Mouse (Mus musculus): Measurements from ENCODE around the gene Alox5ap. TPM values are rescaled to one million over a fixed set of nuclear protein-coding genes. Genes with fewer than 3 reads are reported as not detected.

Gene Alox5ap
- total RNA-seq, 2 experiments from 2014 or later = 7.5 to 8.4 TPM

DNA sequence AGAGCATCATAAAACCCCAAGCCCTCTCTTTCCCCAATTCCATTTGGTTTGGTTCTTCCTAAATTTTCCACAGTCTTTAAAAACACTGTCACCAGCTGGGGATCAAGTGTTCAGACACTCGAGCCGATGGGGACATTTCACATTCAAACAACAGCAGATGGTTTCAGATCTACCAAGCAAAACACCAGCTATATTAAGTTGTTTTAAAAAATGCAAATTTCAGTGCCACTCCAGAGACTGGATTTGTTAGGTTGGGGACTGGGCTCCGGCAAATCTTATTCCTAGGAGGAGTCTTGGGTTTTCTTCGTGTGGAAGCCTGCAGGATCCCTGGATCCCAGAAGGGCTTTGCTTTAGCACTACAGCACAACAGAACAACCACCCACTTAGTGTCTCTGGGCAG lies 28.5 kb downstream of the Alox5ap start:
- DNase-seq (ENCODE audit: extremely low spot score in 1 of 2, low spot score in 2 of 2) = peak in 1 of 2 experiments; percentile 41
- intact Hi-C loops (cut with DNase I) = no loop called here

DNA sequence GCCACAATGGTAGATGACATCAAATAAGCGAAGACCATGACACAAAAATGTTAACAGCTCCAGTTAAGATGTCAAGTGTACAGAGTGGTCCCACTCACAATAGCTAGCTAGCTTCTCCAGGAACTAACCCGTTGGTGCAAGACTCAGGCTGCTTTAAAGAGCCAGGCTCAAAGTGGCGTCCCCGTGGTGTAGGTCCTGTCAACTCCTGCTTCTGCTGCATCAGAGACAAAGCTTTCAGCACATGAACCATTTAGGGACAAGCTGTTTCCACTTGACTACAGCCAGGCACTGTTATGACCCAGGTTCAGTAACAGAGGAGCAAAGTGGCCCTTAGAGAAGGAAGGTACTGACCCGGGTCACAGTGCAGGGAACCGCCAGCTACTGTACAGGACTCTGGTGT lies 32.2 kb downstream of the Alox5ap start:
- intact Hi-C loops (cut with DNase I) = no loop called here
- DNase-seq (ENCODE audit: extremely low spot score in 1 of 2, low spot score in 2 of 2) = no peak

DNA sequence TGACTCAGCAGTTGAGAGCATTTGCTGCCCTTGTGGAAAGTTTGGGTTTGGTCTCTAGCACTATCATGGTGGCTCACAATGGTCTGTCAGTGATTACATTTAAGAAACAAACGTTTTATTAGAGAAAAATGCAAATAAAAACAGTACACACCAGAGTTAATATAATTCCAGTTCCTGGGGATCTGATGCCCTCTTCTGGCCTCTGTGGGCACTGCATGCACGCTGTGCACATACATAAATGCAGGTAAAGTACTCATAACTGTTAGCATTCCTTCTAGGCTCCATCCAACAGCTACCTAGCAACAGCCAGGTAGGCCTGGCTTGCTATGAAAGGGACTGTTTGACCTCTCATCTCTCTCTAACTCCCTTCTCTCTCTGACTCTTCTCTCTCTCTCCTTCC lies 32.9 kb downstream of the Alox5ap start:
- intact Hi-C loops (cut with DNase I) = no loop called here

DNA sequence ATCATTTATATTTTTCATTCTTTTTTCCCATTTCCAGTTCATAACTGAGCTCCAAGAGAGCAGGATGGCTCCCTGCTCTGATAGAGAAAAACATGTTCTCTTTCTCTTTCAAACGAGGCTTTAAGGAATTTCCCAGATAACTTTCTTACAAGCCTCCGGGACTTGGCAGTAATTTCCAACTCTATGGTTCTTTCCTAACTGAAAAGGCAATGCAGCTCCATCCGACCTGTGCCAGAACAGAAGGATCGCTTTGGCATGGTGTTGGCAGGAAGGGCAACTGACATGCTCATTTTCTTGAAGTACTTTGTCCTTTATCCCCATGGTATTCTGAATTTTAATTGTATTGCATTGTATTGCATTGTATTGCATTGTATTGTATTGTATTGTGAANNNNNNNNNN lies 33.7 kb downstream of the Alox5ap start:
- no peak for DNase-seq (ENCODE audit: extremely low spot score in 1 of 2, low spot score in 2 of 2)
- intact Hi-C loops (cut with DNase I) = no loop called here

More for the DNA sequence above, 32.9 kb downstream of the Alox5ap start:
- DNase-seq (ENCODE audit: extremely low spot score in 1 of 2, low spot score in 2 of 2) = no peak

DNA sequence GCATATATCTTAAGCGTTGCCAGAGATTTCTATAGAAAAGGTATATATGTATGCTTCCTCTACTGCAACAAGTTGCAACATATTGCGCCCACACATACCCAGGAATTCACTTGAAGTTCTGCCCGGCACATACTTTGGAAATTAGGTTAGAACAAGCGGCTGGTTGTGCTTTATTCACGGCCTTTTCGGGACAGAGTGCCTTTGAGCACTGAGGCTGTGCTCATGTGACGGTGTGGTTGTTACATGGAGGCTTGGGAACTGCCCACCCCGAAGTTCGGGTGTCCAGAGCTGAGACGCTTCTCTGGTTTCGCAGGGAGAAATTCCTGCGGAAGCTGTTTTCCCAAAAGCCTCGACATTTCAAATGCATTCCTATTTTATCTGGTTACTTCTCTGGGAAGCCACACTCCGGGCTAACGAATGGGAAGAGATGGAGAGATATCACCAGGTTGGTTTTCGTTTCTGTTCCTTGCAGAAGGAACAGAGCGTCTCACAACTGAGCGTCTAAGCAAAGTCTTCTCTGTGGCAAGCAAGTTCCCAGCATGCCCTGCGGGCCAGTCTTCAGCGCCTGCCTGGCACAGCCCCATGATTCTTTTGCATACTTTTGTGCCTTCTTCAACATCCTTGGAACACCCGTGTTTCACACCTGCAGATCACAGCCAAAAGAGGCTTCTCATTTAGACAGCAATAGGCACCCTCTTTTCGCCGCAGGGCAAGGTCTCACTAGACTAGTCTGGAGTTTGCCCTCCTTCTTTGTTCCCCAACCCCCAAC lies 48.5 kb downstream of the Alox5ap start:
- peak in 1 of 2 experiments; percentile 51 for DNase-seq (ENCODE audit: extremely low spot score in 1 of 2, low spot score in 2 of 2)
- intact Hi-C loops (cut with DNase I) = no loop called here

DNA sequence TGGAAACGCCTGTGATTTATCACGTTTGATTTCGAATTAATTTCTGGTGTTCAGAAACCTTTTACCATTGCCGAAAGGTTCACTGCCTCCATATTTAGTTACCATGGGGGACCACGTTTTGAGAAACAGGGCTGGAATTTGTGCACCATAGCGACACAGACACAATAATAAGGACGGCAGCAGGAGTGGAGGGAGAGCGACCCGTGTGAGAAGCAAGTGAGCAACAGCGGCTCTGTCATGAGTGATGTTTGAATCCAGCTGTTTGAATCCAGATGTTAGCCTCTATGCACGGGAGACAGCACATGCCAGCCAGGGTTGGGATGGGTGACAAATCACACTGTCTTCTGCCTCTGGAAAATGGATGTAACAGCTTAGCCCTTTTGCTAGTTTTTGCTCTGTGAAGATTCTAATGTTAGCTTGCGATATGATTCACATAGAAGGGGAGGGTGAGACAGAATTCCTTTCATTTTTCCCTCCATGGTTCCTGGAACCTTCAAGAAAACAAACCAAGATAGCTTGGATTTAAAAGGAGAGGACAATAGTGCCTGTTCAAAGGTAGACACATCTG lies 50.0 kb downstream of the Alox5ap start:
- DNase-seq (ENCODE audit: extremely low spot score in 1 of 2, low spot score in 2 of 2) = peak in 1 of 2 experiments; percentile 17
- intact Hi-C loops (cut with DNase I) = no loop called here

DNA sequence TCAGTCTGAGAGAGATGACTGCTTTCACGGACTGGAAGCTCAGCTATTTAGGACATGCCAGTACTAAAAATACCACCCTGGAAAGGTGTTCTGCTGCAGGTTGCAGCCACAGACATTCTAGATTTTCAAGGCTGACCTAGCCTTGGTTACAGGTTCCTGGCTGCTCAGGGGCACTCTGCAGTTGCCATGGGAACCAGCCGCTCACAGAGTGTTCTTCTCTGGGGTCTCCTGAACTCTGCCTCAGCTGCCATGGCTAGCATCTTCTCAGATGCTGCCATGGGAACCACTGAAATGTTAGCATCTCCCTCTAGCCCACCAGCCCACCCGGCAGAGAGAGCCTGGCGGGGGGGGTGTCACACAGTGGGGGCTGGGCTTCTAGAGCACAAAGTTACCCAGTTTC lies 52.4 kb downstream of the Alox5ap start:
- intact Hi-C loops (cut with DNase I) = no loop called here
- no peak for DNase-seq (ENCODE audit: extremely low spot score in 1 of 2, low spot score in 2 of 2)

DNA sequence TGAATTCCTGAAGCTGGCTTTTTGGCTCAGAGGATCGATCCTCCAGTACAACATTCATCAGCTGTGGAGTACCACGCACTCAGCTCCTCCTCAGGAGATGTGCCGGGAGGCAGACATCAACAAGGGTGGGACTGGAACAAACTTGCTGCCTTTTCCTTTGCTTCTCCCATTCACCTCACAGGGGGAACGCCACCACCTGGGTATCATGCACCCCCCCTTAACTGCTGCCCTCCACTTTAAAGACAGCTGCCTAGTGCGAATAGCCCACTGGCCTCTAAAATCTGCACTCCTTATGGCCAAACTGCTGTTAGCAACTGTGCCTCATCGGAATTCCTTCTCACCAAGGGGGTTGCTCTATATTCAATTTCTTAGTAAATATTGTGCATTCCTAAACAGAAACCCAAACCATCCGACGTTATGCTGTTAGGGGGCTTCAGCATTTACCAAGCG lies 55.3 kb downstream of the Alox5ap start:
- DNase-seq (ENCODE audit: extremely low spot score in 1 of 2, low spot score in 2 of 2) = peak in 1 of 2 experiments; percentile 20
- intact Hi-C loops (cut with DNase I) = no loop called here

DNA sequence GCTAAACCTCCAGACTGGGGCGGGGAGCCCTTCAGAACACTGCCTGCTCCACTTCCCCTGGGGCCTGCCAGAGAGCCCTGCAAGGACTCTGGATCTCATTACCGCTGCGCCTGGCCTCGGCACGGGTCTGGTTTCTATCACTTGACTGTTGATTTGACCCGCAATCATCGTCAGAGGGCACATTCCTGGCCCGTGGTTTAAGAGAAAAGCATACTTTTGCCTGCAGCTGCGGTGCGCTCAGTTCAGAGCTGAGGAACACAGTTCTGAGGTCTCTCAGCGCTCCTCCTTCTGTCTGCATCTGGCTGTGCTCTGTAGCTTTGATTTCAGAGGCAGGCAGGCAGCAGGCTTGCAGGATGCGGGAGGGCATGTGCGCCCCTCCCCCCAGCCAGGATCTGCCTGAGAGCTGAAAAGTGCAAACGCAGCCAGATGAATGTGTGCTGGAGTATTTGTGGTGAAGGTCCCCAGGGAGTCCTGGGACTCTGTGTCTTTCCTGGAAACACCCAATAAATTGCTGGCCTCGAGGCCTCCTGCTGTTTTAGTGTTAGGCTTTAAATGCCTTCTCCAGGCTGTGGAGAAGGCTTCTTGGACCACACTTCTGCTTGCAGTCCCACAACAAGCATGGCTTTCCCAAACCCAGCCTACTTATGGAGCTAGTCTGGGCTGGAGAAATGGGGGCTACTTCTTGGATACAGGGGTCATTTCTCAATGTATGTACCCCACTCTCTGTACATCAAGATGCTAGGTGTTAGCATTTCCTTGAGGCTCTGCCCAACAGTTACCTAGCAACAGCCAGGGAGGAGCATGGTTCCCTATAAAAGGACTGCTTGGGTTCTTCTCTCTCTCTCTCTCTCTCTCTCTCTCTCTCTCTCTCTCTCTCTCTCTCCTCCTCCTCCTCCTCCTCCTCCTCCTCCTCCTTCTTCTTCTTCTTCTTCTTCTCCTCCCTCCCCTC lies 56.2 kb downstream of the Alox5ap start:
- intact Hi-C loops (cut with DNase I) = no loop called here
- DNase-seq (ENCODE audit: extremely low spot score in 1 of 2, low spot score in 2 of 2) = peak in 1 of 2 experiments; percentile 91

DNA sequence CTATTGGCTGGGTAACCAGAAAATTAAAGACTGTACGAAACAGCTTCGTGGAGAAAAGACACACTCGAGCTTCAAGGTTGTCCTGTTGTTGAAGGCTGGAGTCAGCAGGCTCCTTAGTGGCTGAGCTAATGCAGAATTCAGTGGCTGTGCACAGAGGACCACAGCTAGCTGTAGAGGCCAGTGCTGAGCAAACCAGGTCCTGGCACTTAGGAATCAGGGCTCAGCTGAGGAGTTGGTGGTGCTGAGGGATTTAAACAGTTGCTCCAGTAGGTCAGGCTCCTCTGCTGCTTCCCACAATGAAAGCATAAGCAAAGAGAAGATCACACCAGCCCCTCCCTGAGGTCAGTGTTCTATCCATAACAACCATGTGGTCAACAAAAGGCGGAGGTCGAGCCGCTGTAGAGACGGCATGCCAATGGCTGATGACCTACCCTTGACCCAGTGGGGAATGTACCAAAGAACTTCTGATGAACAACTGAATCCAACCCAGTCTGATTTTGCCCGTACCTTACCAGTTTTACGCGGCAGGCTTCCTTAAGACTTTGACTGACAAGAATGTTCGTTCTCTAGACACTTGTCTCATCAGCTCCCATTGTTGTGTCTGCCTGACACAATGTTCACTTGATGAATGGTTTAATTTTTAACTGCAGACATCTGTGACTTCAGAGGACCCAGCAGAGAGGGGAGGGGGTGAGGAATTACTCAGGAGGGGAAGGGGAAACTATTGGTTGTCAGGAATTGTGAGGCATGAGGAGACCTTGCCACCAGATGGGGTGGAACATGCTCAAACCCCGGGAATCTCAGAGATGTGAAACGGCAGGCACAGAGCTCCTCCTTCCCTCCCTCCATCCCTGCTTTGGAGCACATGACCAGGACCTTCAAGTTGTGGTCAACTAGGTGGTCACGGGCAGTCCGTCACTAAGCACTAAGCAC lies 57.6 kb downstream of the Alox5ap start:
- DNase-seq (ENCODE audit: extremely low spot score in 1 of 2, low spot score in 2 of 2) = no peak
- intact Hi-C loops (cut with DNase I) = no loop called here

DNA sequence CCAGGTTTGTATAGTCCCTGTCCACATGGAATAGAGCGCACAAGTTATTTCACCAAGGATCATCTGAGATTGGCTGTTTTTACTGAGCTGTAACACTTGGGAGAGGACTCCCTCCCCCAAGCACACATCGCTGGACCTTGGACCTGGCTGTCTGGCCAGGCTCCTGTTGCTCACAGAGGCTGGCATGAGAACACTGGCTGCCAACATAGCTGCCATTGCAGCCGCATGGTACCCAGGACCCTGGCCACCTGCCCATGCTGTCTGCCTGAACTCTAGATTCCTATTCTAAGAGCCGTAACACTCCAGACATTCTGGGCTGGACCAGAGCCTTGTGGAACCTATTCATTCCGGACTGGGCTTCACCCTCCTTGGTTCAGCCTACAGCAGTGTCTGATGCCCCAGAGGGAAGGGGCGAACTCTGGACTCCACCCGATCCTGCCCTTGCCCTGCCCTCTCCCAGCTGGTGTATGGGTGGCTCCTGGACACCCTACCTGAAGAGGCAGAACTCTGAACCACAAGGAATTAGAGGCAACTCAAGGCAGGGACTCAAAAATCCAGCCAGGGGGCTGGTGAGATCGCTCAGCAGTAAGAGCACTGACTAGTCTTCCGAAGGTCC lies 58.5 kb downstream of the Alox5ap start:
- intact Hi-C loops (cut with DNase I) = no loop called here
- DNase-seq (ENCODE audit: extremely low spot score in 1 of 2, low spot score in 2 of 2) = no peak

DNA sequence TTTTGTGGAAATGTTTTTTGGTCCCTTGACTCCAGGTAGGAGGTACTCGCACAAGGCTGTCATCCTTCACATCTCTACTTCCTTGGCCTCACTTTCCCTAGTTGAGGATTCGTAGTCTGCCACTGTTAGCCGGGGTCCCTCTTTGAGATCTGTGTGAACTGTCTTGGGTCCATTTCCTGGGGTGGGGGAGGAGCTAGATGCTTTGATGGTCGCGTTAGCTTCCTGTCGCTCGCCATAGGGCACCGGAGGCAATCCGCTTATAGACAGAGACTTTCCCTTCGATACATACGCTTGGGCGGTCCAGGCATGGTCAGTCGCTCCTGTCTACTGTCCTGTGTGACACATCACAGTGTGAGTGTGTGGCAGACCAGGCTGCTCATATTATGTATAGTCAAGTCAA lies 60.2 kb downstream of the Alox5ap start:
- intact Hi-C loops (cut with DNase I) = no loop called here
- DNase-seq (ENCODE audit: extremely low spot score in 1 of 2, low spot score in 2 of 2) = no peak

DNA sequence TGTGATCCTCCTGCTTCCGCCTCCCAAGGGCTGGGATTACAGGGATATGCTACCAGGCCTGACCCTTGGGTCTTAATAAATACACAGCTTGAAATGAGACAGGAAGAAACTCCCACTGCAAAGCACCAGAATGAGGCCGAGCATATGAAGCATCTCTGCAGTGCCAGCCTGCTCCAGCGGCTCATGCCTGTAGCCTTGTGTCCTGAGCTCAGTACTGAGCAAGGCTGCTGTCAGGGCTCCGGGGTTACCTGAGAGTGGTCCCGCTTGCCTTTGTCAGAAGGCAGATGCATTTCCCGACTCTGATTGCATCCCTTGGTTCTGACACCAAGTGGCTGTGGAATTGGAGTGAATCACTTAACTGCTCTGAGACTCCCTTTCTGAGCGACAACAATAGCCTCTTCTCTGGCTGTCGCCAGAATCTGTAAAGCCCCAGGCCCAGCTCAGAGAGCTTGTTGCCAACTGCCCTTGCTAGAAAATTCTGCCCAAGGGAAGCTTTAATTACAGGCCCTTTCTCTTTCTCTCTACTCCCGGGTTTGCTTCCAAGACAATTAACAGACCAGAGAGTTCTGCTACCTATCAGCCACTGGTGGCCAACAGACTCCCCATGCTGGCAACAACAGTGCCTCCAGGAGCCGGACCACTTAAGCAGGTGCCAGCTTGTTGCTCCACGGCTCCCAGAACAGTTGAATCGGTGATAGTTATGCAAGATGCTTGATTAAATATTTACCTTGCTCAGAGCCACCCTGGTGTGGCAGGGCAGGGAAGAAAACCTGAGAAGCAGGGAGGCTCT lies 64.7 kb downstream of the Alox5ap start:
- intact Hi-C loops (cut with DNase I) = no loop called here
- DNase-seq (ENCODE audit: extremely low spot score in 1 of 2, low spot score in 2 of 2) = no peak

DNA sequence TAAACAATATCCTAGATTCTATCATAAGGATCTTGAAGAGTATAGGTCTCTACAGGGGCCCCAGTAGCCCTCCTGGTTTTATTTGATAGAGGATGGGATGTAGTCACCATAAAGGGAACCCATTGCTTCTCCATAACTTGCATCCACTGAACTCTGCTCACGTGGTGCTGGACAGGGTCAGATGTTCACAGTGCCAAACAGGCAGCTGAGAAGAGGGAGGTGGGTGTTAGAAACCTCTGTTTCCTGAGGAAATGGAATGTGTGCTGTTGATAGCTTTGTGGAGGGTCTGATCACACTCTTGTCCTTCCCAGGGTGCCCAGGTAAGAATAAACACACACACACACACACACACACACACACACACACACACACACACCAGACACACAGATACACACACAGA lies 66.0 kb downstream of the Alox5ap start:
- DNase-seq (ENCODE audit: extremely low spot score in 1 of 2, low spot score in 2 of 2) = no peak
- intact Hi-C loops (cut with DNase I) = no loop called here

DNA sequence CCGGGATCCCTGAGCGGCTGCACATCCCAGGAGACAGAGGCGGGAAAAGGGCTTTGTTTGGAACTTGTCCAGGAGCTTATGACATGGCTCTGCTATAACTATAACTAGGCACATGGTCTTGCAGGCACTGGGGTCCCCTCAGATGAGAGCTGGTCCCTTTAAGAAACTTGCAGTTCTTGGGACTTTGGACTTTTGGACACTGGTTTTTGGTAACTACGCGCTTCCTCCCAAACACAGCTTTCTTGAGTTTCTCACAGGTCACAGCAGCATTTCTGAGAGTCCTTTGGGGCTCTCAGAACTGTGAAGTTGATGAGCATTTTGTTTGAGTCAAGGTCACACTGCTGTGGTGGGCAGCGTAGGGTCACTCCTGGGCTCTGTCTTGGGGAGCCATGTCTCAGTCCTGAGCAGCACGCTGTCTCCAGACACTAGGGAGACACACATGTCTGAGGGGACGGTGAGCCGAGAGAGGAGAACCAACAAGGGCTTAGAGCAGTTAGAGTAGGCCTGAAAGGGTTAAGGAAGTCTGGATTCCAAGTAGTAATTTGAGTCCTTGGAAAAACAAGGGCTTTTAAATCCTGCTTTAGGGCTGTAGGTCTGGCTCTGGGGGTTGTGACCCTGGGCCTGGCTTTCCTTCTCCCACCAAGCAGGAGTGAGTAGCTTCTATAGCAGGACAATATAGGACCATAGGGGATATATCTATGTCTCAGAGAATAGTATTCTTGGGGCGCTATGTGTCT lies 67.0 kb downstream of the Alox5ap start:
- intact Hi-C loops (cut with DNase I) = no loop called here
- DNase-seq (ENCODE audit: extremely low spot score in 1 of 2, low spot score in 2 of 2) = no peak

DNA sequence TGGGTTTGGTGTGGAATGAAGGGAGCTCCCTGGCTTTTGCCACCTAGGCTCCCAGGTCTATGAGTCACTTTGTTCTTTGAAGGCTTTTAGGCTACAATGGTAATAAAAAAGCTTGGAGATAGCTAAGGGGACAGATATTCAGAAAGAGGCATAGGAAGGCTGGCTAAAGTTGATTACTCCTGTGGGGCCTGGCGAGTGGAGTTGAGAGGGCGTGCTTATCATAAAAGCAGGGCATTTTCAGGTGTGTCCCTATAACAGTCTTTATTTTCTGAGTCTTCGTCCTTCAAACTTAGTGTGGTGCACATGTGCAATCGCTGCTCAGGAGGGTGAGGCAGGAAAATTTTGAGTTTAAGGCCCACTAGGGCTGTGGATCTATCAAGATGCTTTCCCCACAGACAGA lies 68.2 kb downstream of the Alox5ap start:
- no peak for DNase-seq (ENCODE audit: extremely low spot score in 1 of 2, low spot score in 2 of 2)
- intact Hi-C loops (cut with DNase I) = no loop called here
